Mouse (Mus musculus): ENCODE results near the gene Ccdc186. TPM values are rescaled to one million over a fixed set of nuclear protein-coding genes. Genes with fewer than 3 reads are reported as not detected.

Gene Ccdc186
- polyA plus RNA-seq (2015; fragmentation: Nextera tagmentation; extraction: Ambion mirVana): 25.3 and 27.3 TPM in 2 replicates

GRCm38 (mm10) chr19:56821798-56822447 lies at the start of gene Ccdc186:
TSS of gene Ccdc186 (minus strand) at chr19:56822190.
- H3K4me3 ChIP-seq: peak within 1 kb of the TSS; percentile 95
- H3K9me3 ChIP-seq: no peaks in the 10 kb centered on the region
- peak within 1 kb of the TSS; percentile 90 for H3K27ac ChIP-seq
- H3K27me3 ChIP-seq (replicated peaks): no peaks in the 10 kb centered on the region
- peak; percentile 97 for ATAC-seq (replicated peaks)
- peak within 1 kb of the TSS; percentile 80 for H3K9ac ChIP-seq
- no peaks in the 10 kb centered on the region for H3K36me3 ChIP-seq (replicated peaks)
- peaks cover 39% of the 10 kb centered on the region for H3K4me1 ChIP-seq
- under 1% methylated on average over 79 of the region's 79 CpGs for WGBS
- H3K4me2 ChIP-seq: peak within 1 kb of the TSS; percentile 59

DNA sequence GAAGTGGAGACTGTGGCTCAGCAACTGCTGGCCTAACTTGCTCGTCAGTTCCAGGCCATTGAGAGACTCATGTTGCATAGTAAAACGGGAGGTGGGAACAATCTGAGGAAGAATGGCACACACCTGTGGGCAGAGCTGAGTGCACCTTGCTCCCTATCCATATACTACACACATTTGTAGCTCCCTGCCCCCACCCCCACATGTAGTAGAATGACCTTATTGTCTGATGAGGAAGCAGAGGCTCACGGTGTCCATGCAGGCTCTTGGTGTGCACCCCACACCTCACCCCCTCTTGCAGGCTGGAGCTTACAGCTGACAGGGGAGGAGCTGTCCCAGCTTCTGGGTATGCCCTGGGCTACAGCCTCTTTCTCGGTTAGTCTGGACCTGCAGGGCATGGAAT lies 45.7 kb upstream of the Ccdc186 start:
- Histone ChIP-seq H3K36me3 (replicated peaks) (no peaks in the 10 kb centered on the region), H3K27me3 (replicated peaks) (peaks cover 10% of the 10 kb centered on the region)
- 72% methylated on average over 4 of the region's 4 CpGs for WGBS

GRCm38 (mm10) chr19:56856455-56856854 lies 34.5 kb upstream of the Ccdc186 start:
- no peak overlapping the region for H3K4me2 ChIP-seq
- no peaks in the 10 kb centered on the region for H3K27me3 ChIP-seq (replicated peaks)
- no peak overlapping the region for H3K27ac ChIP-seq
- H3K9me3 ChIP-seq: no peaks in the 10 kb centered on the region
- H3K4me3 ChIP-seq: no peak overlapping the region
- peaks cover 3% of the 10 kb centered on the region; the same call in 1 of the 2 replicates for H3K4me1 ChIP-seq
- no peak overlapping the region for H3K9ac ChIP-seq
- WGBS: 62% methylated on average over 5 of the region's 5 CpGs
- H3K36me3 ChIP-seq (replicated peaks): no peaks in the 10 kb centered on the region
- no peak for ATAC-seq (replicated peaks)

More for the DNA sequence above, 45.7 kb upstream of the Ccdc186 start:
- no peaks in the 10 kb centered on the region for H3K9me3 ChIP-seq
- no peak overlapping the region for H3K4me3 ChIP-seq
- no peak overlapping the region for H3K9ac ChIP-seq
- no peak for ATAC-seq (replicated peaks)
- no peaks in the 10 kb centered on the region for H3K4me1 ChIP-seq
- no peak overlapping the region for H3K4me2 ChIP-seq
- no peak overlapping the region for H3K27ac ChIP-seq

GRCm38 (mm10) chr19:56852590-56852989 lies 30.6 kb upstream of the Ccdc186 start:
- Histone ChIP-seq H3K4me2 (no peak overlapping the region), H3K9me3 (no peaks in the 10 kb centered on the region), H3K9ac (no peak overlapping the region), H3K4me3 (no peak overlapping the region), H3K36me3 (replicated peaks) (no peaks in the 10 kb centered on the region), H3K27me3 (replicated peaks) (no peaks in the 10 kb centered on the region), H3K4me1 (no peaks in the 10 kb centered on the region), H3K27ac (no peak overlapping the region)
- no peak for ATAC-seq (replicated peaks)

GRCm38 (mm10) chr19:56842974-56843373 lies 21.0 kb upstream of the Ccdc186 start:
- Histone ChIP-seq H3K36me3 (replicated peaks) (no peaks in the 10 kb centered on the region), H3K27me3 (replicated peaks) (no peaks in the 10 kb centered on the region), H3K9me3 (no peaks in the 10 kb centered on the region), H3K4me2 (no peak overlapping the region), H3K27ac (no peak overlapping the region), H3K4me1 (no peaks in the 10 kb centered on the region), H3K9ac (no peak overlapping the region), H3K4me3 (no peak overlapping the region)
- 81% methylated on average over 12 of the region's 12 CpGs for WGBS
- no peak for ATAC-seq (replicated peaks)

DNA sequence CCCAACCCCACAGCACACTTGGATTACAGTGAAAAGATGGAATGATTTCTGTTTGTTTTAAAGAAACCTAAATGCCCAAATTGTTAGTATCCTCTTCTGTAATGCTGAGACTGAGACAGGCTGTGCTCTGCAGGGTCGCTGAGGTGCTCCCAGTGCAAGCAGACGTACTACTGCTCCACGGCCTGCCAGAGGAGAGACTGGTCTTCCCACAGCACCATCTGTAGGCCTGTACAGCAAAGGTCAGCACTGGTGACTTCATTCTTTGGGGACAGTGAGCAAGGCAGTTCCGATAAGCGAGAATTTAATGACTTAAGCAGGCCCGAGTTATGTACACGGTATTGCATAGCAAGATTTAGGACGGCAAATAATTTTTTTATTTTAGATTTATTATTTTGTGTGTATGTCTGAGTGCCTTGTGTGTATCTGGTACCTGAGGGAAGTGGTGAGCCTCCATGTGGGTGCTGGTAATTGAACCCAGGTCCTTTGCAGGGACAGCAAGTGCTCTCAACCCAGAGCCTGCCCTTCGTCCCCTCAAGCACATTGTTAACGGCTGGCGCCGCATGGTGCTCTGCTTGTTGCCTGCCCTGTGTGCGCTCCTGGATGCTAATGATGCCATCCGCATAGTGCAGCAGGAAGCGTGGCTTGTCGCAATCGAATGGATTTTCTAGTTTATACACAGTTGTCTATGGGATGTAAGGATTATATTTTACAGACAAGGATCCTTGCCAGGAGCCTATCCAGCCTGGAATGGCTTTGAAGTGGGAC lies 17.1 kb upstream of the Ccdc186 start:
- Histone ChIP-seq H3K4me3 (no peak overlapping the region), H3K36me3 (replicated peaks) (no peaks in the 10 kb centered on the region), H3K9ac (no peak overlapping the region), H3K4me1 (no peaks in the 10 kb centered on the region), H3K9me3 (no peaks in the 10 kb centered on the region), H3K4me2 (no peak overlapping the region), H3K27me3 (replicated peaks) (no peaks in the 10 kb centered on the region), H3K27ac (no peak overlapping the region)
- WGBS: 71% methylated on average over 17 of the region's 17 CpGs
- ATAC-seq (replicated peaks): no peak

- no peak overlapping the region for H3K27ac ChIP-seq
- ATAC-seq (replicated peaks): no peak
- H3K4me1 ChIP-seq: no peaks in the 10 kb centered on the region
- no peaks in the 10 kb centered on the region for H3K36me3 ChIP-seq (replicated peaks)
- no peak overlapping the region for H3K4me3 ChIP-seq
- H3K4me2 ChIP-seq: no peak overlapping the region
- H3K27me3 ChIP-seq (replicated peaks): no peaks in the 10 kb centered on the region; the same call in 1 of the 2 replicates
- WGBS: 34% methylated on average over 9 of the region's 9 CpGs
- H3K9ac ChIP-seq: no peak overlapping the region
- H3K9me3 ChIP-seq: no peaks in the 10 kb centered on the region
Observed at GRCm38 (mm10) chr19:56835340-56835739, 13.3 kb upstream of the Ccdc186 start.

- Histone ChIP-seq H3K36me3 (replicated peaks) (no peaks in the 10 kb centered on the region), H3K4me1 (no peaks in the 10 kb centered on the region), H3K9ac (no peak overlapping the region), H3K4me3 (no peak overlapping the region), H3K27ac (no peak overlapping the region), H3K4me2 (no peak overlapping the region), H3K27me3 (replicated peaks) (no peaks in the 10 kb centered on the region; the same call in 1 of the 2 replicates), H3K9me3 (no peaks in the 10 kb centered on the region)
- ATAC-seq (replicated peaks): no peak
- 78% methylated on average over 4 of the region's 4 CpGs for WGBS
Observed at GRCm38 (mm10) chr19:56830163-56830562, 8.2 kb upstream of the Ccdc186 start.

DNA sequence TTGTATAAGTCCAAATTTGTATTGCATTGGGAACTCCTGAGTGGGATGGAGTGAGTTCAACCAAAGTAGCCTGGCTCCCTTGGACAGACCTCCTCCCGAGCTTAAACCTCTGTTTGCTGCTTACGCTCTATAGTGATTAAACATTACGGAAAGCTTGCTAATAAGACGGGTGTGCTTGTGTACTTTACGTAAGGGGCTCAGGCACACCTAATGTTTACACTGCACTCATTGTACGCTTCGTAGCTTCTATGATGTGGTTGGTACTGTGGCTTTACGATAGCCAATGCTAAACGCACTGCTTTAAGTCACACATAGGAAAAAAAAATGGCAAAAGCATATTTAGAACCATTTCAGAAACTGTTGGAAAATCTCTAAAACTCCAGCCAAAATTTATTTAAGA lies 7.3 kb upstream of the Ccdc186 start:
- Histone ChIP-seq H3K4me1 (no peaks in the 10 kb centered on the region), H3K27me3 (replicated peaks) (no peaks in the 10 kb centered on the region; the same call in 1 of the 2 replicates), H3K4me3 (no peak overlapping the region), H3K9me3 (no peaks in the 10 kb centered on the region), H3K9ac (no peak overlapping the region), H3K36me3 (replicated peaks) (no peaks in the 10 kb centered on the region), H3K27ac (no peak overlapping the region), H3K4me2 (no peak overlapping the region)
- ATAC-seq (replicated peaks): no peak
- 90% methylated on average over 9 of the region's 9 CpGs for WGBS

- no peaks in the 10 kb centered on the region for H3K9me3 ChIP-seq
- no peak overlapping the region for H3K4me3 ChIP-seq
- WGBS: 84% methylated on average over 11 of the region's 11 CpGs
- ATAC-seq (replicated peaks): no peak
- no peaks in the 10 kb centered on the region for H3K4me1 ChIP-seq
- H3K27ac ChIP-seq: no peak overlapping the region
- no peak overlapping the region for H3K4me2 ChIP-seq
- H3K9ac ChIP-seq: no peak overlapping the region
- H3K36me3 ChIP-seq (replicated peaks): no peaks in the 10 kb centered on the region
- no peaks in the 10 kb centered on the region; the same call in 1 of the 2 replicates for H3K27me3 ChIP-seq (replicated peaks)
Observed at GRCm38 (mm10) chr19:56828305-56828704, 6.3 kb upstream of the Ccdc186 start.

GRCm38 (mm10) chr19:56826047-56826631 lies 4.1 kb upstream of the Ccdc186 start, which contains the start of gene Tdrd1:
TSS of gene Tdrd1 (plus strand) at chr19:56826209.
- Histone ChIP-seq H3K4me1 (peaks cover 6% of the 10 kb centered on the region), H3K4me2 (peak within 1 kb of the TSS; percentile 43), H3K9me3 (no peaks in the 10 kb centered on the region), H3K9ac (no peak within 1 kb of the TSS), H3K27me3 (replicated peaks) (no peaks in the 10 kb centered on the region), H3K4me3 (peak within 1 kb of the TSS; percentile 13), H3K27ac (no peak within 1 kb of the TSS), H3K36me3 (replicated peaks) (no peaks in the 10 kb centered on the region)
- 66% methylated on average over 44 of the region's 44 CpGs for WGBS
- no peak for ATAC-seq (replicated peaks)

DNA sequence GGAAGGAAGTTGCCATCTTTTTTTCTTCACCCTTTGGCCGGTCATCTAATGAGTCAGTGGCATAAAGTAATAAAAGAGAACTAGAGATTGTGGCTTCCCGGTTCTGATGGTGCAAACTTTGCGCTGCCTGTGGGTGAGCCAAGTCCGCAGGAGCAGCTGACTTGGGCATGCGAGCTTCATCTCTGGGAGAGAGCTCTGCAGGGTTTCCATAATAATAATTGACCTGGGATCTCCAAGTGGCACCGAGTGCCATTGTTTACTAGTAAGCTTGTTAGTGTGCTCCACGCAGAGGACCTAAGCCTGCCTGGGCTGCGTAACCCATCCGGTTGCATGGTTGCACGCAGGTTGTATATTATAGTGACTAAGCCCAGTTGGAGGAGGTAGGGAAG lies 452 bp upstream of the Ccdc186 start:
- peak; percentile 72 for ATAC-seq (replicated peaks)
- Histone ChIP-seq H3K9ac (peak overlapping the region; percentile 80), H3K27me3 (replicated peaks) (no peaks in the 10 kb centered on the region), H3K27ac (peak overlapping the region; percentile 90), H3K4me1 (peaks cover 36% of the 10 kb centered on the region), H3K4me2 (peak overlapping the region; percentile 59), H3K36me3 (replicated peaks) (no peaks in the 10 kb centered on the region), H3K4me3 (peak overlapping the region; percentile 95), H3K9me3 (no peaks in the 10 kb centered on the region)
- WGBS: 16% methylated on average over 10 of the region's 10 CpGs
